Mouse (Mus musculus): ENCODE measurements around the gene Gm49383. TPM values are rescaled to one million over a fixed set of nuclear protein-coding genes. Genes with fewer than 3 reads are reported as not detected.

Gene Gm49383
- polyA plus RNA-seq, 2 experiments = 4.9 to 15.7 TPM

DNA sequence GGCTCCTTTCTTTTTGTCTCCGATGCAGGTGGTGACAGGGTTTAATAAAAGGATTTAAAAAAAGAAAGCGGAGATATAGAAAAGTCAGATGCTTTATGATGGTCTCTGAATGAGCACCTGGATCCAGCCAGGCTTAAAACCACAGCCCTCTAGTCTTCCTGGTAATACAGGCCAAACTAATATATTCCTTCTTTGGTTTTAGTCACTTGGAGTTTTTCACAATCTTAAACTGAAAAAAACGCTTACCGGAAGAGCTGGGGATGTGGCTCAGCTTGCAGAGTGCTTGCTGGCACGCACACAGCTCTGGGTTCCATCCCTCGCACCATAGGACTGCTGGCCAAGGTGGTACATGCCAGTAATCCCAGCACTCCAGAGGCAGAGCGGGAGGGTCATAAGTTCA, 19.7 kb upstream of the Gm49383 start:
- WGBS (ENCODE audit: insufficient replicate concordance) = 89% methylated on average over 7 of the region's 7 CpGs
- no peak for DNase-seq (ENCODE audit: low read depth in 3 of 3, low spot score in 3 of 3)
- peaks cover 57% of the 10 kb centered on the region for H3K36me3 ChIP-seq (replicated peaks; ENCODE audit: control insufficient read depth, insufficient read depth, low read depth)

DNA sequence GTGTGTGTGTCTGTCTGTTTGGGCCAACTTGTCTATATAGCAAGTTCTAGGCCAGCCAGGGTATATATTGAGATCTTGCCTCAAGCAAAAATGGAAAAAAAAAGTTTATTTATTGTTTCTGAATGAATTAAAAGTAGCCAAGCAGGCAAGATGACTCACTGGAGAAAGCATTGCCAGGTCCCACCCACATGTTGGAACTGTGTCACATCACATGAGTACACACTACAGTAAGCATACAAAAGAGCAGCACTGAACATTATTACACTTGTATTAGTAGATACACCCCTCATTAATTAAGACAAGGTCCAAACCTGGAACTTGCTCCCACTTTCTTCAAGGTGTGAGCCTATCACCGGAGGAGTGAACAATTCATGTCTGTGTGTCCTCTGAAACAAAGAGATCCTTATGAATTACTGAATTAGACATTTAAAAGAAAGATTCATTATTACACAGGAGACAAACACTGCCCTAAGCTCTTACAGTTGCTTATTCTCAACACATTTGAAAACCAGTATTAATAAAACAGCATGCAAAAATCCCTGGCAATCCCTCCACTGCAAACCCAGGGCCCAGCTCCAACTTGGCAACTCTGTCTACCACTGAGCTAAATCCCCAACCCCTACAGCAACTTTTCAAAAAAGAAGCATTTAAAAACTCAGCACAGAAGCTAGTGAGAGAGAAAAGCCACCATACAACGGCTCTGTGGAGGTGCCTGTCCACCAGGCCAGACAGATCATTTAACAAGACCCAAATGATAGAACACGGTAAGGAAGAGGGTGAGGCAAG, 18.3 kb upstream of the Gm49383 start:
- no peak for DNase-seq (ENCODE audit: low read depth in 3 of 3, low spot score in 3 of 3)
- Histone ChIP-seq H3K27me3 (ENCODE audit: control insufficient read depth, insufficient read depth, low read length) (no peaks in the 10 kb centered on the region), H3K4me1 (replicated peaks; ENCODE audit: control insufficient read depth in 2 of 2, insufficient read depth in 2 of 2, low read length in 1 of 2) (no peaks in the 10 kb centered on the region), H3K36me3 (replicated peaks; ENCODE audit: control insufficient read depth, insufficient read depth, low read depth) (peaks cover 57% of the 10 kb centered on the region), H3K4me3 (ENCODE audit: insufficient read depth in 1 of 2, low read depth in 2 of 2, low read length in 2 of 2) (no peak overlapping the region), H3K27ac (no peak overlapping the region), H3K9me3 (ENCODE audit: control insufficient read depth, low read length) (no peaks in the 10 kb centered on the region), H3K9ac (replicated peaks) (no peak overlapping the region), H3K4me2 (ENCODE audit: low read depth) (no peak overlapping the region)
- TF ChIP-seq EP300 (IDR thresholded peaks at IDR 0.05; ENCODE audit: low read depth) = no peak
- TF ChIP-seq CTCF (IDR thresholded peaks at IDR 0.05; ENCODE audit: low read depth) = no peak
- no peak for ATAC-seq (ENCODE audit: insufficient read depth)
- 86% methylated on average over 3 of the region's 3 CpGs for WGBS (ENCODE audit: insufficient replicate concordance)

More for the DNA sequence above, 19.7 kb upstream of the Gm49383 start:
- no peaks in the 10 kb centered on the region for H3K27me3 ChIP-seq (ENCODE audit: control insufficient read depth, insufficient read depth, low read length)
- no peak overlapping the region for H3K4me3 ChIP-seq (ENCODE audit: insufficient read depth in 1 of 2, low read depth in 2 of 2, low read length in 2 of 2)
- no peak overlapping the region for H3K4me2 ChIP-seq (ENCODE audit: low read depth)
- no peak overlapping the region for H3K27ac ChIP-seq
- TF ChIP-seq EP300 (IDR thresholded peaks at IDR 0.05; ENCODE audit: low read depth) (no peak), CTCF (IDR thresholded peaks at IDR 0.05; ENCODE audit: low read depth) (no peak)
- ATAC-seq (ENCODE audit: insufficient read depth) = no peak
- H3K4me1 ChIP-seq (replicated peaks; ENCODE audit: control insufficient read depth in 2 of 2, insufficient read depth in 2 of 2, low read length in 1 of 2) = peaks cover 0 to 3% of the 10 kb centered on the region in 2 experiments; a peak in 1 of 4 replicates
- H3K9ac ChIP-seq (replicated peaks) = no peak overlapping the region
- no peaks in the 10 kb centered on the region for H3K9me3 ChIP-seq (ENCODE audit: control insufficient read depth, low read length)

DNA sequence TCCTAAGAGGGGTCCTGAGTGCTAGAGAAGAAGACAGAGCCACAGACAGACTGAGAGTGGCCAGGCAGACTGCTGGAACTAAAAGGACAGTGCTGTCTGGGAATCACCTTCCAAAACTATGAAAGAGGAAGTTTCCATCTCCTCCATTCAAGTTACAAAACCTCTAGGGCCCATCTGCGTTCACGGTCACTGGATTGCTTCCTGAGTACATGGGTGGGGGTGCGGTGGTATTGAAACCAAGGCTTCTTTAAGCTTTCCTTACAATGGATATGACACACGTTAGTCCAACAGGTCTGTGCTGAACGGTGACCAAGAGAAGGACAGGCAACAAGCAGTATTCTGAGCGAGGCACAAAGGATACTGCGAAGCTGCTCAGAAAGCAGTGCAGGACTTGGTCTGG, 17.5 kb upstream of the Gm49383 start:
- Histone ChIP-seq H3K4me2 (ENCODE audit: low read depth) (no peak overlapping the region), H3K9ac (replicated peaks) (no peak overlapping the region), H3K27me3 (ENCODE audit: control insufficient read depth, insufficient read depth, low read length) (no peaks in the 10 kb centered on the region), H3K9me3 (ENCODE audit: control insufficient read depth, low read length) (no peaks in the 10 kb centered on the region), H3K36me3 (replicated peaks; ENCODE audit: control insufficient read depth, insufficient read depth, low read depth) (peaks cover 60% of the 10 kb centered on the region), H3K27ac (no peak overlapping the region), H3K4me3 (ENCODE audit: insufficient read depth in 1 of 2, low read depth in 2 of 2, low read length in 2 of 2) (no peak overlapping the region), H3K4me1 (replicated peaks; ENCODE audit: control insufficient read depth in 2 of 2, insufficient read depth in 2 of 2, low read length in 1 of 2) (no peaks in the 10 kb centered on the region)
- TF ChIP-seq EP300 (IDR thresholded peaks at IDR 0.05; ENCODE audit: low read depth) = no peak
- TF ChIP-seq CTCF (IDR thresholded peaks at IDR 0.05; ENCODE audit: low read depth) = no peak
- DNase-seq (ENCODE audit: low read depth in 3 of 3, low spot score in 3 of 3) (no peak), ATAC-seq (ENCODE audit: insufficient read depth) (no peak)
- WGBS (ENCODE audit: insufficient replicate concordance) = 70% methylated on average over 7 of the region's 7 CpGs

DNA sequence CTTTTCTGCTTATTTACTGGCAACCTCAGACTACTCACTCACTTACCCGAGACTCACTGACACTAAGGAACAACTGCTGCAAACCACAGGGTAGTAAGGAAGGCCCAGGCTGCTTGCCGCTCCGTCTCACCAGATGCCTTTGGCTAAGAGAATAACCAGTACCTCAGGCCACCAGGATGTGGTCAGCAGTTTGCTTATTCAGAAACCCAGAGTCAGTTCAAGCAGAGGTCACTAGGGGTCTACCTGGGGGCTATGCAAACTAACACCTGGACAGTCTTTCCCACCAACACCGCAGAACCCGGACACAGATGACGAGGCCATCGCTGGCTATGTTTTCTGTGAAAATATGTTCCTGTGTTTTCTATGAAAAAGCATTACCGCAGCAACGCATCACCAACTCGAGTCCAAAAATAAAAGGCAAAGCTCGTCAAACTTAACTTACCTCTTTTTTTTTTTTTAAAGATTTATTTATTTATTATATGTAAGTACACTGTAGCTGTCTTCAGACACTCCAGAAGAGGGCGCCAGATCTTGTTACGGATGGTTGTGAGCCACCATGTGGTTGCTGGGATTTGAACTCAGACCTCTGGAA, 16.4 kb upstream of the Gm49383 start:
- no peaks in the 10 kb centered on the region for H3K4me1 ChIP-seq (replicated peaks; ENCODE audit: control insufficient read depth in 2 of 2, insufficient read depth in 2 of 2, low read length in 1 of 2)
- TF ChIP-seq EP300 (IDR thresholded peaks at IDR 0.05; ENCODE audit: low read depth) = no peak
- no peak for TF ChIP-seq CTCF (IDR thresholded peaks at IDR 0.05; ENCODE audit: low read depth)
- no peak overlapping the region for H3K27ac ChIP-seq
- no peak overlapping the region for H3K9ac ChIP-seq (replicated peaks)
- WGBS (ENCODE audit: insufficient replicate concordance) = 84% methylated on average over 13 of the region's 13 CpGs
- no peak overlapping the region for H3K4me2 ChIP-seq (ENCODE audit: low read depth)
- DNase-seq (ENCODE audit: low read depth in 3 of 3, low spot score in 3 of 3) (no peak), ATAC-seq (ENCODE audit: insufficient read depth) (no peak)
- H3K27me3 ChIP-seq (ENCODE audit: control insufficient read depth, insufficient read depth, low read length) = no peaks in the 10 kb centered on the region
- no peak overlapping the region for H3K4me3 ChIP-seq (ENCODE audit: insufficient read depth in 1 of 2, low read depth in 2 of 2, low read length in 2 of 2)
- peaks cover 56% of the 10 kb centered on the region for H3K36me3 ChIP-seq (replicated peaks; ENCODE audit: control insufficient read depth, insufficient read depth, low read depth)
- H3K9me3 ChIP-seq (ENCODE audit: control insufficient read depth, low read length) = no peaks in the 10 kb centered on the region

DNA sequence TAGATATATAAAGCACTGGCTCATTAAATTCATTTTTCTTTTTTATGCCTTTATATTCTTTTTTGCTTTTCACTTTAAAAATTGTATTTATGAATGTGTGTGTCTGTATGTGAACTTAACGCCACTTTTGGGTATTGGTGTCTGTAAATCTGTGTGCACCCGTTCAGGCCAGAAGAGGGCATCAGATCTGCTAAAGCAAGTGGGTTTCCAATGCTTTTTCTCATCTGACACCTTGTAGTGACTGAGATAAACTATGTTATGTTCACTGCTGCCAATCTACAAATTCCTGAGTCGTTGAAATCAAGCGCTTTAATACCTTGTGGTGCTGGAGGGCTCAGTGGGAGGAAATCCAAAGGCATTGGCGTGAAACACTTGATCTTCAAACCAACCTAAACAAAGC, 14.2 kb upstream of the Gm49383 start:
- TF ChIP-seq EP300 (IDR thresholded peaks at IDR 0.05; ENCODE audit: low read depth) (no peak), CTCF (IDR thresholded peaks at IDR 0.05; ENCODE audit: low read depth) (peak; percentile 43; the same call in 1 of the 2 replicates)
- Histone ChIP-seq H3K4me1 (replicated peaks; ENCODE audit: control insufficient read depth in 2 of 2, insufficient read depth in 2 of 2, low read length in 1 of 2) (no peaks in the 10 kb centered on the region), H3K4me2 (ENCODE audit: low read depth) (no peak overlapping the region), H3K9me3 (ENCODE audit: control insufficient read depth, low read length) (no peaks in the 10 kb centered on the region), H3K27ac (no peak overlapping the region), H3K36me3 (replicated peaks; ENCODE audit: control insufficient read depth, insufficient read depth, low read depth) (peaks cover 51% of the 10 kb centered on the region), H3K9ac (replicated peaks) (no peak overlapping the region), H3K4me3 (ENCODE audit: insufficient read depth in 1 of 2, low read depth in 2 of 2, low read length in 2 of 2) (no peak overlapping the region), H3K27me3 (ENCODE audit: control insufficient read depth, insufficient read depth, low read length) (no peaks in the 10 kb centered on the region)
- no peak for ATAC-seq (ENCODE audit: insufficient read depth)
- 77% methylated on average over 5 of the region's 5 CpGs for WGBS (ENCODE audit: insufficient replicate concordance)
- DNase-seq (ENCODE audit: low read depth in 3 of 3, low spot score in 3 of 3) = no peak

Measured in liver, embryonic 14.5 days (tissue).